Mouse (Mus musculus): Measurements from ENCODE around the gene Epn2.

- no peak for TF ChIP-seq ZNF384 (IDR thresholded peaks at IDR 0.05; ENCODE audit: low read depth, low read length)
- TF ChIP-seq MAFK (IDR thresholded peaks at IDR 0.05; ENCODE audit: insufficient read depth, low read depth, low read length): no peak
These were observed 45.9 kb downstream of the Epn2 start for GRCm38 (mm10) chr11:61533571-61533970.

Data from ES-E14 (cell line).